Mouse (Mus musculus) adrenal gland, postnatal 14 days (tissue): ENCODE measurements at regions not wholly inside any gene's neighbourhood (a gene's known extent, or its start where the extent isn't known, plus 50 kb on each side); places are given as distances from the start of the nearest gene placed in this dataset.

ENCODE experiments used
- DNase-seq: peaks from one replicate; pipeline ENCODE4 v3.0.0; 2021; ENCODE audit warnings: mixed read lengths

GRCm38 (mm10) chr9:41302809-41303493 is 141.5 kb upstream of the Ubash3b start:
- peak; percentile 23 for DNase-seq

- no peak for DNase-seq
Observed at GRCm38 (mm10) chr9:41286145-41286468, 124.6 kb upstream of the Ubash3b start.

GRCm38 (mm10) chr9:41285266-41286144 is 124.0 kb upstream of the Ubash3b start:
- peak; percentile 32 for DNase-seq

- DNase-seq = no peak
Observed at GRCm38 (mm10) chr9:41277726-41278125, 116.2 kb upstream of the Ubash3b start.

- DNase-seq = no peak
Observed at GRCm38 (mm10) chr9:41273839-41274271, 112.4 kb upstream of the Ubash3b start.

DNA sequence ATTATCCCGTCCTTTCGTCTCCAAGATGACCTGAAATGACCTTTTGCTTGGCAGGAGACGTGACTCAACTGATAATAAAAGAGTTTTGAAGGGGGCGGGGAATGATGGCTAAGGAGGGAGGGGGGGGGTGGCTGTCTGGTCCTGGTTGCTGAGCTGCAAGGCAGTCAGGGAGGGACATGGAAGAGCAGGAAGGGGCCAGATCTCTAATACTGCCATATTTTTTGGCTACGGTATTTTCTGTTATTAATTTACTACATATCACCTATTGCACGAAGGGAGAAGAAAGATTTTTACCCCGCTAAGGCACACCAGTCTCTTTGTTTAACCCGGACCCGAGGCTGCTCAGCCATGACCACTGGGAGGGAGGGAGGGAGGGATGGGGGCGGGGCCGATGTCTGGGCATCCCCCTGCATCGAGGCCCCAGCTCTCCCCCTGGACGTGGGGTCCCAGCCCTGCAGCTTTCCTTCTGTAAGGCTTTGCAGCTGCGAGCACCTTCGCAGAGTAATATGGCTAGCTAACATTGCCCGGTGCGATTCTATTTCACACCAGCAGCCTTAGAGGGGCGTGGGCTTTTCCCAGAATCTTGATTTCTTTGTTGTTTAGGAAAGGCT is 111.8 kb upstream of the Ubash3b start:
- DNase-seq = peak; percentile 13

GRCm38 (mm10) chr9:41272596-41272995 is 111.1 kb upstream of the Ubash3b start:
- peak; percentile 10 for DNase-seq

- DNase-seq = no peak
Observed at GRCm38 (mm10) chr9:41268112-41268511, 106.6 kb upstream of the Ubash3b start.

DNA sequence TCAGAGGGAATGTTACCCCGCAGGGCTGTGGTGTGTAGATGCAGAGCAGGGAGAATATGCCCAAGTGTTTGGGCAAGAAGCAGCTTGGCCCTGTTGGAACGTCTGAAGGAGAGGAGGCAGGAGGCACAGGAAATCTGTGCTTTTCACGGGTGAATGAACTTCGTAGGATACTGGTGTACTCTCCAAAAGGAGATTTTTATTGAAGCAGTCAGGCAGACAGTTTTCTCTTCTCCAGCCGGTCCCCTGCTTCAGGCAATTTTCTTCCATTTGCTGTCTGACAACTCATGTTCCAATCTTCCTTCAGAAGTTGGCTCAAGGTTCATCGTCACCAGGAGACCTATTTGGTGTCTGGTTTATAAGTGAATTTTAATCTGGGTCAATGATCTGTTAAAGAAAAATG is 103.0 kb upstream of the Ubash3b start:
- DNase-seq = no peak

DNA sequence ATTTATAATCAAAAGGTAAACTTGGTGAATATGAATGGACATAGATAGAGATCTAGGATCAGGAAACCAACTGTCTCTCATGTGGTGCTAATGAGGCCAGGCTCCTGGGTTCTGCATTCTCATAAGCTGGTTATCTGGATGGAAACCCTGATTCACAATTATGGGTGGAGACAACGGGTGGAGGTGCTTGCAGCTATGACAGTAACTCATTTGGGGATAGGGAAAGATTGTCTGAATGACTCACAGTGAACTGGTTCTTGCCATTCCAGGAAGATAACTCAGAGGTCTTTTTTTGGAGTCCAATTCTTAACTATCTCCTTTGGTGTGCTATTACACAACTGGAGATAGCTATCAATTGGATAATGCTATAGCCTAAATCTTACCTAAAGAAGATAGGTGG is 95.7 kb upstream of the Ubash3b start:
- no peak for DNase-seq

DNA sequence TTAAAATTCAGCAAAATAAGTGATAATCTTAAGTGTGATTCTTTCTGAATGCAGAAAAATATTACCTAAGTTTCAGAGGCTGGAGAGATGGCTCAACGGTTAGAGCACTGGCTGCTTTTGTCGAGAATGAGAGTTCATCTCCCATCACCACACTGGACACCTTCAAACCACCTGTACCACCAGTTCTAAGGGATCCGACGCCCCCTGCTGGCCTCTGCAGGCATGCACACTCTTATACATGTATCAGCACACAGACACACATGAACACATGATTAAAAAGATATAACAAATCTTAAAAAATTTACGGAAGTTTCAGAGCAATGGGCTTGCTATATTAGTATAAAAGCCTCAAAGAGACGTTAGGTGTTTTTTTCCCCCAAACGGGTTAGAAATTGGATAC is 80.9 kb upstream of the Ubash3b start:
- DNase-seq = no peak

DNA sequence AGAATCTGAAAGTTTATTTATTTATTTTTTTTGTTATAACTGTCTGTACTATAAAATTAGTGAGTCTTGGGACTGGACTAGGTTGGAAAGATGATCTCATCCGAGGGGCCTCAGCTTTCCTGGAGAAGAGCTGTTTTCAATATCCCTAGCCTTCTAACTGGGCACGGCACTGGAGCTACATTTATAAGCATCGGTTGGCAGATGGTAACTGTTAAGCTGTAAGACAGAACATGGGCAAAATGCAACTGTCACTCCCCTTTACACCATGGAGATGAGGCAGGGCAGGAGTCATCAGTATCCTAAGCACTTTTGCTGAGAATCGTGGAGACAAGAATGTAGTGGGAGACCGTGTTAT is 77.6 kb upstream of the Ubash3b start:
- no peak for DNase-seq

GRCm38 (mm10) chr9:41238395-41239096 is 77.0 kb upstream of the Ubash3b start:
- DNase-seq = no peak

GRCm38 (mm10) chr9:41237265-41237664 is 75.8 kb upstream of the Ubash3b start:
- no peak for DNase-seq

GRCm38 (mm10) chr9:41229225-41229582 is 67.7 kb upstream of the Ubash3b start:
- DNase-seq = no peak

DNA sequence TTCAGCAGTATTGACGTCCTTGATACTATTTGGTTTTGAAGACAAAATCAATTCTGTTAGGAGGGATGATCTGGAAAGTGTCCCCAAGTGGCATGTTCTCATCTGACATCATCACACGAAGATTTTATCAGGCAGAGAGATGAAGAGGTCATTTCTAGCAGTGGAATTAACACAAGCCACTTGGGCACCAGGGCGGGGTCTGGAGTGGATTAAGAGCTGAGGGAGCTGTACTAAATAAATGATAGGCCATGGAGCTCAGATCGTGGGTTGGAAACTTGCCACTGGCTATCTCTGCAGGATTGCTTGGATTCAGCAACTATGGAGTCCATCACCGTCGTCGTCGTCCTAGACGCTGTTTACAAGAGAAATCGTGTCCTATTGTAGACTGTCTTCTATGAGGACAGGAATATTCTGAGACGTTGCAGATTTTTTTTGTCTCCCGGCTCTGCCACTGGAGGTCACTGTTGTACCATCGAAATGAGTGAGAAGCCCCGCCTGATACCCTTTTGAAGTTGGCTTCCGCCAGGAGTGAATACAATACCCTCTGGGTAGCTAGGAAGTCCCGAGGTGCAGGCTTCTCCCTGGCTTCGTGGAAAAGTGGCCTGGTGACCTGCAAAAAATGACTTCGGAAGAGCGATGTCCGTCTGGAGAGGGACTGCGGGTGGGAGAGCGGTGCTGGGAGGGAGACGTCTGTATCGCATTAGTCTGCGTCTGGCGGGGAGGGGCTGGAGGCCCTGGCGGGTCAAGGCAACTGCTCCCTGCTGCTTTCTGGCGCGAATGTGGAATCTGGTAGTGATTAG is 67.1 kb upstream of the Ubash3b start:
- peak; percentile 92 for DNase-seq

DNA sequence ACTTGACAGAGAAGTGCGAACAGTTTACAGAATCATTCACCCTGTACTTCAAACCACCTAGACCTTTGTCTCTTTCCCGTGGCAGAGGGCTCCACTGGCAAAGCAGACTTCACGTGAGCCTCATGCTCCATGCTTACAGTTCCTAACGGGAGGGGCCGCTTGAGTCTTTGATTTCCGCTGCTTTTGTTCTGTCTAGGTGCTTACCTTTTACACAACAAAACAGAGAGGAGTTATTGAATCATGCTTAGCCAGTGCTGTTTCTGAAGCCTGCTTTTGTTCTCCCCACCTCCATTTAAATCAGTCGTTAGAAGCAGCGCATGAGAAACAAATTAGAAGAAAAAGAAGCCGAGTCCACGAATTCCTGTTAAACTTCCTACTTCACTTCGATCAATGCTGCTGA is 61.9 kb upstream of the Ubash3b start:
- no peak for DNase-seq

DNA sequence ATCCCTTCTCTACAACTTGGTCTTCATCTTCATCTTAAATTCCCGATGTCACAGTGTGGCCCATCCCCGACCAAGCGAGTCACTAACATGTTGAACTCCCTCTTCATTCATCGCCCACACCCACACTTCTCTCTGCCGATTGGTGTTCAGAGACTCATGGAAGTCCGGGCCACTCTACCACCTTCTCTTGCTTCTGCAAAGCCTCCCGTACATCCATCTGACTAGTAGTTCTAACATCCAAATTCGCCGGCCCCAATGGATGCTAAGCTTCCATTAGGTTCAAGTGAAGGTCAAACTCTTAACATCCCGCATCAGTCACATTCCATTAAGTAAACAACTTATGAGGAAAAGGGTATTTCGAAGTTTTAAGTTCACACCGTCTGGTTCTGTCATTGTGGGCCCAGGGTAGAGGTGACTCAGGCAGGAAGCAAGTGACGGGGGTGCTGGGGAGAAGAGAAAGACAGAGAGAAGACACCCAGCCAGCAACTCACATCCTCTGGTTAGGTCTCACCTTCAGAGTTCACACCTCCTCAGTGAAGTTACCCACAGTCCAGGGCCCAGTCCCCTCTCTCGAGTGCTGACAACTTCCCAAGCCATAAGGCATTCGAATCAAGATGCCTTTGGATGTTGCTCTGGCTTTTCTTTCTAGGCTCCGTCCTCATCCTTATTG is 61.0 kb upstream of the Ubash3b start:
- no peak for DNase-seq

- DNase-seq = no peak
Observed at GRCm38 (mm10) chr9:41221110-41221790, 59.8 kb upstream of the Ubash3b start.

DNA sequence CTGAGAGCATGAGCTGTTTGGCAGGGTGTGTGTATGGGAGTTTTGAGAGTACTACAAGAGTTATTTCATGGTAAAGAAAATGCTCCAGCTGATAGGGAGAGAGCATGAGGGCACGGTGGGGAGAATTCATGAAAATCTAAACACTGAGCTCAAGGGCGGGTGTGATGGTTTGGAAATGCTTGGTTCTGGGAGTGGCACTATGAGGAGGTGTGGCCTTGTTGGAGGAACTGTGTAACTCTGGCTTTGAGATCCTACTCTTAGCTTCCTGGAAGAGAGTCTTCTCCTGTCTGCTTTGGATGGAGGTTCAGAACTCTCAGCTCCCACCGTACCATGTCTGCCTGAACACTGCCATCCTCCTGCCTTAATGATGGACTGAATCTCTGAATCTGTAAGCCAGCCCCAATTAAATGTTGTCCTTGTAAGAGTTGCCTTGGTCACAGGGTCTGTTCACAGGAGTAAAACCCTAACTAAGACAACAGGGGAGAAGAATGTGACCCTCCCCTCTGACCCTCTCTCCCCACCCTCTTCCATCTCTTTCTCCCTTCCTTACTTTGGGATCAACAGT is 58.7 kb upstream of the Ubash3b start:
- DNase-seq = no peak

- no peak for DNase-seq
Observed at GRCm38 (mm10) chr9:41218702-41219101, 57.2 kb upstream of the Ubash3b start.
